Mouse (Mus musculus) stomach, postnatal 0 days (tissue): Measurements from ENCODE around the gene Por.

Experiments used
- CTCF ChIP-seq: IDR thresholded peaks from 2 replicates; pipeline ENCODE4 v1.5.1; 2016; ENCODE audit warnings: antibody characterized with exemption, low read depth, mild to moderate bottlenecking, moderate library complexity
- EP300 ChIP-seq: optimal IDR thresholded peaks from 2 replicates; pipeline ENCODE3; 2016; ENCODE audit warnings: antibody characterized with exemption

DNA sequence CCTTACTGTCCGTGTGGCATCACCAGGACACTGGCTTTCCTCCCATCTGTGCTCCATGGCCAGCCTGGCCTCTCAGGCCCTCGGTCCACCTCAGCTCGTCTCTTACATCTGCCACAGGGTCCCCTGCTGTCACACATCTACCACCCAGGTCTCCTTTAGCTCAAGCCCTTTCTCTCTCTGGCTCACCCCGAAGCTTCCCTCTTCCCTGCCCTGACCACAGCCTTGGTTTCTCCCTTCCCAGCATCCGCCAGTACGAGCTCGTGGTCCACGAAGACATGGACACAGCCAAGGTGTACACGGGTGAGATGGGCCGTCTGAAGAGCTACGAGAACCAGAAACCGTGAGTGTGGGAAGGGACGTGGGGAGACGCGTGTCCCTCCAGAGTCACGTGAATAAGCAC, 61.5 kb downstream of the Por start:
- TF ChIP-seq CTCF (no peak), EP300 (no peak)
